Mouse (Mus musculus) embryo, embryonic 10.5 days (tissue): ENCODE measurements around the gene Sugp2.

Experiments used
- DNase-seq: peaks from one replicate; pipeline ENCODE4 v3.0.0-alpha.2; 2015; ENCODE audit warnings: low spot score

The Sugp2 gene

DNA sequence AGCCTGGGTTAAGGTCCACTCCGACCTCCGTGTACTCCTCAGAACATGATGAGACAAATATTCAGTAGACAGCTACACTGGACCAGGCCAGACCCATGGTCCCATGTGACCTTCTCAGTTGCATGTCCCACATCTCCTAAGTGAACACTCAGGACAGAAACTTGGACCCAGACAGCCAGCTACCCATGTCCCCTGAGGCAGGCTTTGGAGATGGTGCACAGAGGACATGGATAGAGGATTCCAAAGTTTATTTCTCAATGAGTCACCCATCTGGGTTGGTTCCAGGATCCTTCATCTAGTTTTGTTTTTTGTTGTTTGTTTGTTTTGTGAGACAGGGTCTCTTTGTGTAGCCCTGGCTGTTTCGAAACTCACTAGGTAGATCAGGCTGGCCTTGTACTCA is 13.1 kb upstream of the Sugp2 start:
- no peak for DNase-seq

DNA sequence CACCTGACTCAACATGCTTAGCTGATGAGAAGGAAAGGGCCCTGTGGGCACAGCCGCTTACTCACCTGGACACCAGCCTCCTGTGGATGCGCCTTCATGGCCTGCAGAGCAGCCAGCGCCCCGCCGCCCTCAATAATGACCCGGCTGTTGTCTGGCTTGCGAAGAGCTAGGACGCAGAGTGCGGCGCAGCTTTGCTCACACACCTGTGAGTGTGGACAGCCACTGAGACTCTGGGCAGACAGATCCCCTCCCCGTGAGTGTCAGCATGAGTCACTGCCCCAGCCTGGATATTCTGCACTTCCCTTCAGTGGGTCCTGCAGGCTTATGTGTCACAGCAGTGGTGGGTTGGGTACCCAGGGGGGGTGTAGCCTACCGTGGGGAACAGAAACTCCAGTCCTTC is 12.0 kb upstream of the Sugp2 start:
- no peak for DNase-seq

DNA sequence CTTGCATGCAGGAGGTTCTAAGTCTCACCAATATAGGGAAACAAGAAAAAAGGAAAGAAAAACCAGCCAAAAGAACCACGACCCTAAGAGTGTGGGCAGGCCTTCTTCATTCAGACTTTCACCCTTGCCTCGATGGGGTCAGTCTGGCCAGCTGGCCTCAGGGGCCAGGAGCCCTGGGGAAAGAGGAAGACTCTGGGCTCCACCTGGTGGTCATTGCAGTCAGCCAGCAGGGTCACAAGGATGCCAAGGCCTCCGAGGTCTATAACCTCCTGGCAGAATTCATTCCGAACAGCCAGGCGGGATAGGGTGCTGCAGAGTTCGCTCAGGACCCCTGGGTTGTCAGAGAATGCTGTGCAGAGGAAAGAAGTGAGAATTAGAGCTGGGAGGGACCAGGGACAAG is 10.7 kb upstream of the Sugp2 start:
- peak; percentile 64 for DNase-seq

DNA sequence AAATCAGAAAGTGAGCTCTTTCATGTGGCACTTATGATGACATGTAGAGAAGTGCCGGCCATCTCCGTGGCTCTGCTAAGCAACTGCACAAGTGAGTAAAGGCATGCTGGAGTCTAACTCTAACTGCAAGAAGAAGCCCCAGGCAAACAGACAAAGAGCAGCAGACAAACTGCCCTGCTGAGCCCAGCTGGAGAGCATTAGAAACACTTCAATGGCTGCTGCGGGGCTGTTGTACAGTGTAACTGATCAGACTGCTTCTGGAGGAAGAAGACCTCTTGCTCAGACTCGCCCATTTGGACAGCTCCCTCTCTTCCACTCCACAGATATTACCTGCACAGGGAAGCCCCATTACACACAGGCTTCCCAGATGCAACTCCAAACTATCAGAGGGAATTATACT is 6.0 kb upstream of the Sugp2 start:
- peak; percentile 31 for DNase-seq

DNA sequence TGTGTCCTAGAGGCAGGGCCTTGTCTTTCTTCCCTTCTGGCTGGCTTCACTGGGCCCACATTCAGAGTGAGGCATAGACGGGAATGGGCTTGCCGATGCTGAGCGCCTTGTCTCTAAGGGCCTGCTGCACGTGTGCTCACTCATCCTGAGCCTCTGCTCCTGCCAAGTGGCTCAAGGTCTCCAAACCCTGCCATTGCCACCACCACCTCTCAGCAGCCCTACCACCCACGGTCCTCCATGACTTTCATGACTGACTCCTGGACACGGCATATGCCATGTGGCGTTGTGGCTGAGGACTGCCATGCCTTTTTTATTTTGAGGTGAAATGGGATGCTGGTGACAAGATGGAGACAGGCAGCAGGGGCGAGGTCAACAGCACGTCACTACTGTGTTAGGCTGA is 3.2 kb upstream of the Sugp2 start:
- no peak for DNase-seq

DNA sequence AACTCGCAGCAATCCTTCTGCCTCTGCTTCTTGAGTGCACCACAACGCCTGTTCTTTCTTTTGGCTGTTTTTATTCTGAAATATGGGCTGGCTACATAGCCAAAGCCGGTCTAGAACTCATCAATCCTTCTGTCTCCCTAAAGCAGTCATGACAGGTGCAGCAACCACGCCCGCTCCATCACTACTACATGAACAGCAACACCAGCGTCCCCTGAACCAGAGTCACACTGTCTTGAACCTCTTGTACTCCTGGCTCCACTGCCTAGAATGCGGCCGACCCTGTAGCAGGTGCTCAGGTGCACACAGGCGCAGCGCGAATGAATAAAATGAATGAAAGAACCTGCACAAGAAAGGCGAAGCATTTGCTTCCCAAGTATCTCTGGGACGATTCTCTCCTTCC is 420 bp upstream of the Sugp2 start:
- DNase-seq = no peak

DNA sequence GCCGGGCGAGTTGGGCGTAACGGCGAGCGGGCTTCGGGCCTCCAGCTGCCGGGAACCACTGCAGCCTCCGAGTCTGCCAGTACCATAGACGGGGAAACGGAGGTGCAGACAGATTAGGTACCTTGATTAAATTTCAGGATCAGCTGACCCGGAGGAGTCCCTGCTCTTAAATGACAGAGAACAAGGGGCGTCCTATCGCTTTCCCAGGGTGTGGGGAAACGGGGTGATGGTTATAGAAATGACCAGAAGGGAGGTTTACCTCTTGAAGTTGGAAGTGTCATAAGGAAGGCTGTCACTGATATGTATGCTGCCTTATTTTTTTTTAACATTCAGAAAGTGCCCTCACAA is 729 bp downstream of the Sugp2 start:
- DNase-seq = no peak

DNA sequence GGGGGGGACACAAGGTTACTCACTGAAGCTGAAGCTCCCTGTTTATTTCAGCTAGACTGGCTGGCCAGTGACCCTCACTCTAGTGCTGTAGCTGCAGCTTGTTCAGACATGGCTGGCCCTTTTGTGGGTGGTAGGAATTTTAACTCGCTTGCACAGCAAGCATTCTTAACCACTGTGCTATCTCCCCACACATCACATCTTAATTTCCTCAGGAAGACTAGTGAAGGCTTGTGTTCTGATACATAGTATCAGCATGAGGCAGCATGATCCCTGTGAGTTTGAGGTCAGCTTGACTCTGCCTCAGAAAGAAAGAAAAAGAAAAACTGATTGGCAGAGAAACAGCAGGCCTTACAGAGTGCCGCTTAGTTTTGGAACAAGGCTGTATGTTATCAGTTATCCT is 3.8 kb downstream of the Sugp2 start:
- no peak for DNase-seq

DNA sequence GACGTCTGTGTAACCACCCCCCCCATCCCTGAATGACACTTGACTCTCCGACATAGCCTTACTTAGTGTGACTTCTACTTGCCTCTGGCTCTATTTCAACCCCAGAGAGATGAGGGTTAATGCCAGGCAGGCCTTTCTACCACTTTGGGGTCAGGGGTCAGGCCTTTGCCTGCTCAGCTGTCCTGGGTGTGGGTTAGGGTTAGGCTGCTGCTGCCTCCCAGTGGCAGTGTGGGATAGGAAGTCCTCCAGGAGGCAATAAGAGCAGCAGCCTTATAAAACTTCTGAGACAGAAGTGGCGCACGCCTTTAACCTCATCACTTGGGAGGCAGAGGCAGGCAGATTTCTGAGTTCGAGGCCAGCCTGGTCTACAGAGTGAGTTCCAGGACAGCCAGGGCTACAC is 6.6 kb downstream of the Sugp2 start:
- no peak for DNase-seq

DNA sequence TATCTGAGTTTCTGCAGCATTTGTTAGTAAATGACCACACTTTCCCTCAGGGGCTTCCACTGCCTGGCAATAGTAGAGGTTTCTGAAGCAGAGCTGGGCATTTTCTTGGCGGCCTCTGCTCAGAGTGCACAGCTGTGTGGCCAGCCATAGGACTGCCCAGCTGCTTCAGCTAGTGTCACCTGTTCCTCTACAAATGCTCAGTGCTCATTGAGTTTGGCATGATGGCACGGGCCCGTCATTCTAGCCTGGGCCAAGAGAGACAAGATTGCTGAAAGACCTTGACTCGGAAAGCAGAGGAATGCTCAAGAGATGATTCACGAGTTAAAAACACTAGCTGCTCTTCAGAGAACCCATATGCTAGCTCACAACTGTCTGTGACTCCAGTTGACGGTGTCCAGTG is 12.6 kb downstream of the Sugp2 start:
- no peak for DNase-seq

DNA sequence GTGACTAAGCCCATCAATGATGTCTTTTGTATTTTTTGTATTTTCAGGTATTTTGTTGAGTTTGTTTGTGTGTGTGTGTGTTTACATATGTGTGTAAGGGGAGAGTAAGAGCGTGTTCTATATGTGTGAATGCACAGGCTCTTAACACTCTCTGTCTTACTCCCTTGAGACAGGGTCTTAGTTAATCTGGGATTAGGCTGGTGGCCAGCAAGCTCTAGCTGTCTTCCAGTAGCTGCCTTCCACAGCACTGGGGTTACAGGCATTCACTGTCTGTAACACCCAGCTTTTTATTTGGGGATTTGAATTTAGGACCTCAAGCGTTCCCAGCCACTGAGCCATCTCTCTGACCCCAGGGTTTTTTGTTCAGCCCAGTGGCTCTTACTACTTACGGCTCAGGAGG is 13.8 kb downstream of the Sugp2 start:
- DNase-seq = no peak

DNA sequence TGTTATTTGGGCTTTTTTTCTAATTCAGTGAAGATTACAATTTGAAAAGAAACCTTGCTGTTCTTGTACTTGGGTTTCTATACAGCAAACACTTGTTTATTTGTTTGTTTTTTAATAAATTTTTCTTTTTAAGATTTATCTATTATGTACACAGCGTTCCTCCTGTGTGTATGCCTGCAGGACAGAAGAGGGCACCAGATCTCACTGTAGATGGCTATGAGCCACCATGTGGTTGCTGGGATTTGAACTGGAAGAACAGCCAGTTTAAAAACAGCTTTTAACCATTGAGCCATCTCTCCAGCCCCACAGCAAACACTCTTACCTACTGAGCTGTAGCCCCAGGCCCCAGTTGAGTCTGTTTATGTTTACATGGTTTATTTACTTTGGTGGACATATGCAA is 20.6 kb downstream of the Sugp2 start:
- DNase-seq = no peak

DNA sequence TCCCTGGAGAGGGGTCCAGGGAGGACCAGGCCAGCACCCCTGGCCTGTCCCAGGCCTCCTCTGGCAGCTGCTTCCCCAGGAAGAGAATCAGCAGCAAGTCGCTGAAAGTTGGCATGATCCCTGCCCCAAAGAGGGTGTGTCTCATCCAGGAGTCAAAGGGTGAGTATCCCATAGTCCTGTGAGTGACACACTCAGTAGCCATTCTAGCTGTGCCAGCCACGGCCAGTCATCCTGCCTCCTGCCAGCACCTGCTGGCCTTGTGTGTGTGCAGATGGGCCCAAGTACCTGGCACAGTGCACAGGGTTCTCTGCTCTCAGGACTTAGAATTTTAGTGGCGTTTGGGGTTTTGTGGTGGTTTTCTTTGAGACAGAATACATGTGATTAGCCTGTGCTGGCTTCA is 23.4 kb downstream of the Sugp2 start:
- no peak for DNase-seq

DNA sequence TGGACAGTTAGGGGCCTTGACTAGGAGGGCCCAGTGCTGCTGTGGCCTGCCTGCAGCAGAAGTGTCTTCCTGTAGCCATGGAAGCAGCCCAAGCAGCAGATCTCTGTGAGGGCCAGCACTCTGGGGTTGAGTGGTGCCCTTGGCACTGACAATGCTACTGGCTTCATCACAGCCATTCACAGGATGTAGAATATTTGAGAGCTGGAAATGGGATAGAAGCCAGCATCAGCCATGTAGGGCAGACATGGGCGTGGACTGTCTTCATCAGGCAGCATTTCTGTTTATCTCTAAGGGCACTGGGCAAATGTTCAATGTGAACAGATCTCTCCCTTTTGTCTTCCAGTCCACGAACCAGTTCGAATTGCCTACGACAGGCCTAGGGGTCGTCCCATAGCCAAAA is 24.6 kb downstream of the Sugp2 start:
- DNase-seq = no peak

DNA sequence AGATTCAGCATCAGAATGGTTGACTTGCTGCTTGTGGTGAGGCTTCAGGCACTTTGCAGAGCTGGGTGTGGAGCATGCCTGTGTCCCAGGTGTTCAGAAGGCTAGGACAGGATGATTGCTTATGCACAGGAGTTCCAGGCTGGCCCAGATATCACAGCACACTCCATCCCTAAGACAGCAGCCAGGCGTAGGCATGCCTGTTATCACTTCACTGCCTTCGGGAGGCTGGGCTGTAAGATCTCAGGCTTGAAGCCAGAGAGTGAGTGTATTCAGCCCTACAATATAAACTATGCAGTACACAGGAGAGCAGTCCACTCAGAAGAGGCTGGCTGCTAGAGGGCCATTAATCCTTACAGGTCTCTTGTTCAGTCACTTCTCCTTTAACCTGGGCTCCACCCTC is 25.0 kb downstream of the Sugp2 start:
- no peak for DNase-seq

DNA sequence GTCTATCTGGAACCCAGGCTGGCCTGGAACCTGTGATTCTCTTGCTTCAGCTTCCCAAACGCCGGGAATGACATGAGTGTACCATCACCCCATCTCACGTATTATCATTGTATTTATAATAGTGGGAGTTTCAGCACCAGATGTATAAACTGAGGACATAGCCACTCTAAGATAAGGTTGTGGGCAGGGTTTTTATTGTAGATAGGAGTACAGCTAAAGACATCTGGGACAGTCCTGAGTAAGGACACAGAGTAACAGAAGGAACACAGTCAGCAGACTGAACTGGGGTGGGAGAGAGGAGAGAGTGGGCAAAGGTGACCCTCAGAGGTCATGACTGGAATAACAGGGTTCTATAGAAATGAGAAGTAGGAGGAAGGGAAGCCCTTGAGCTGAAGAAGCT is 33.6 kb downstream of the Sugp2 start:
- no peak for DNase-seq

DNA sequence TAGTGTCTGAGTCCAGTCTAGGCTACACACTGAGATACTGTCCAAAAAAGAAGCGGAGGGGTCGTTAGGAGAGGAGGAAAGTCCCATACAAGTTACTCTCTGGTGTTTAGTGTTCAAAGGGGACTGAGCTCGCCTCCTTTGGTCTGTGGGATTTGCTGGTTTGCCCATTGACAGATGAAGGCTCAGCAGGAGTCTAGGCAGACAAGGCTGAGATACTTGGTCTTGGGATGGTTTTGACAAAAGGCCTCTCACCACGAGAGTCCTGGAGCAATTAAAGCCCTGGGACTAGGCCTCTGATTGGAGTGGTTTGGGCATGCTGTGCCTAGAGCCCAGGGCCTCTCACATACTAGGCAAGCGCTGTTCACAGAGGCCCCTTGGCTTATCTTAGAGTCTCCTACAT is 34.3 kb downstream of the Sugp2 start:
- DNase-seq = no peak

DNA sequence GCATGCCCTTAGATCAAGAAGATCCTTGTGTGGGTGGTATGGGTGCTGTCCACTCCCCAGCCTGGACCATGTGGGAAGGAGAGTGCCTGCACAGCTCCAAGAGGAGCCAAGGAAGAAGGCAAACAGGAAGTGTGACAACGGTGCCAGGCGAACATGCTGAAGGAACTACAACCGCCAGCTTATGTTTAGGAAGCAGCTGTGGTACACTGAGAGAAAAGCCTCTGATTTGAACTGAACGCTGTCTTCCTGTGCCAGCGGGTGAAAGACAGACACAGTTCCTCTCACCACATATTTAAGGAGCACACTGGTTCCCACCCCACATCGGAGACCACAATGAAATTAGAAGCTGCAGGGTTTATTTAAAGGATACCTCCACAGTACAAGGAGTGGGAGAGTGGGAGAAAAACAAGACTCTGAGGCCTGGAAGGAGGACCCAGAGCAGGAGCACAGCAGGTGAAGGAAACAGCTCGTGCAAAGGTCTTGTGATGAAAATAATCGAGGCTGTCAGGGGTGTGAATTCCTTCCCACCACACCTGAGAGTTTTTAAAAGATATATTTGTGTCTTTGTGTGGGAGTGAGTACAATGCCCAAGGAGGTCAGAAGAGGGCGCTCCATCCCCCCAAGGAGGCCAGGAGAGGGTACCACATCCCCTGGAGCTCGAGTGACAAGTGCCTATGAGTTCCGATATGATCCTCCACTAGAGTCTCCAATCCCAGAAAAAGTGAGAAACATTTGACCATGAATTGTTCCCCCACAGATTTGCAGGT is 35.0 kb downstream of the Sugp2 start:
- DNase-seq = peak; percentile 42

DNA sequence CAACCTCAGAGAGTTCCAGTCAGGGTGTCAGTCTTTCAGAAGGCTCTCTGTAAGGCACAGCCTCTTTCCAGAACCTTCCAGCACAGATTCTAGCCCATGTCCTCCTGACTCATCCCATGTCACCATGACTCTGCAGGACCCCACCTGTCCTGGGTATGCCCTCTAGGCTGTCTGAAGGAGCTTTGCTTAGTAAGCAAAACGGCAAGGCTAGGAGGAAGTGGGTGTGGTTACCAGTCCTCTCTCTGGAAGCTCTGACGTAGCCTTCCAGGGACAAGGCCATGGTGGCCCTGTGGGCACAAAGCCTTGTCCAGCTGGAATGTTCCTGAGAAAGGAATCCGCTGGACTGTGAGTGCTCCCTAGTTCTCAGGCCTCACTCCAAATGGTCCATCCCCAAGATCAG is 38.9 kb downstream of the Sugp2 start:
- DNase-seq = no peak

DNA sequence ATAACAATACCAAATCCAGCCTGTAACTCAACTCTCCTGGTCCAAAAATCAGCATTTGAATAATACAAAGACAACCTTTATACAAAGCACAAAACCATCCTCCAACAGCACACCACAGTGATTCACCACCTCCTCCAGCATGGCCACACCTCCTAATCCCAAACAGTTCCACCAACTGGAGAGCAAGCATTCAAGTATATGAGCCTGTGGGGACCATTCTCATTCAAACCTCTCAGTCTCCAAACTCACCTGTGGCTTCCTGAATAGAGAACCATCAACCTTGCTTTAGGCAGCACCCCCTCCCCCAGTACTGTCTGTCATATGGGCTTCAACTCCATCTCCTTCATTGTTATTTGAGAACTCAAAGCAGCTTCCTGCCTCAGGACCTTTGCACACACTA is 40.3 kb downstream of the Sugp2 start:
- no peak for DNase-seq

DNA sequence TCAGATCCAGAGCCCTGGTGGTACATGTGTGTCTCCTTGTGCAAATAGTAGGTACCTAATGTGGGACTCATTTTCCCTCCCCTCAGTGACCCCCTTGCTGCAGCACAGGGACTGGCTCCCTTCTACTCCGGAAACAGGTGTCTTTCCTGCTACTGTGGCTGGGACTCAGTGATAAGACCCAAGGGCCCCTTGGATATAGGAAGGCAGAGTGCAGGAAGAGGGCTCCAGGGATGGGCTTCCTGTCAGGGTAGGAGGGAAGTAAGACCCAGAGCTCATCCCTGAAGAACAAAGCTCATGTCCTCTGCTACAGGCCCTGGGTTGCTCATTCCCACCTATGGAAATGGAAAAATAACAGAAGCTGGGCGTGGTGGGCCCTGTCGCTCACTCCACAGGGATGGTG is 42.5 kb downstream of the Sugp2 start:
- DNase-seq = no peak

DNA sequence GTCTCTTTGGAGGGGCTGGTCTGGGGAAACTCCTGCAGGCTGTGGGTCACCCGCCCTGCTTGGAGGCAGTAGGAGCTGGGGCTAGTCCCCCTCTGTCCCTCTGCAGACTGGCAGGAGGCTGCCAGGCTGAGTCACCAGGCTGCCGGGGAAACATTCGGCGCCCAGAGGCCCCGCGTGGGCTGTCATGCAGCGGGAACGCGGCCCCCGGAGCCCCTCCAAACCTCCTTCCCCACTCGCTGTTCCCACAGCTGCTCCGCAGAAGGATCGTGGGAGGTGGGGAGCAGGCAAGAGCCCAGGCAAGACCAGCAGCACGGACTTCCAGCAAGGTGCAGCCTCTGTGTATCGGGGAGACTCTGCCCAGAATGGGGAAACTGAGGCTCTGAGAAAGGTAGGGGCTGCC is 44.1 kb downstream of the Sugp2 start:
- no peak for DNase-seq

DNA sequence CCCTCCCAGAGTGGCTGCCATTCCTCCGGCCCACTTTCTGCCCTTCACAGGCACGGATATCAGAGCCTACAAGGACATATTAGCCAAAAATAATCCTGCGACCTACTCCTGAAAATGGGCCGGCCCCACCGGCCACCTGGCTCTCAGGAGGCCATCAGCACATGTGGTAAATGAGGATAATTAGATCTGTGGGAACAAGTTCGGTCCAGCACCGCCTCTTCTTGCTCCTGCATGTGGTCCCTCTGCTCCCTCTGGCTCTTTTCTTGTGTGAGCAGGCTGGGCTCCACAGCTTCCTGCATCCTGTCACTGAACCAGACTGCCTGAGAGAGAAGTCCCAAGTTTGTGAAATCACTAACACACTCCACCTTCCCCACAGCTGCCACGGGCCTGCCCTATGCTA is 45.2 kb downstream of the Sugp2 start:
- DNase-seq = no peak

DNA sequence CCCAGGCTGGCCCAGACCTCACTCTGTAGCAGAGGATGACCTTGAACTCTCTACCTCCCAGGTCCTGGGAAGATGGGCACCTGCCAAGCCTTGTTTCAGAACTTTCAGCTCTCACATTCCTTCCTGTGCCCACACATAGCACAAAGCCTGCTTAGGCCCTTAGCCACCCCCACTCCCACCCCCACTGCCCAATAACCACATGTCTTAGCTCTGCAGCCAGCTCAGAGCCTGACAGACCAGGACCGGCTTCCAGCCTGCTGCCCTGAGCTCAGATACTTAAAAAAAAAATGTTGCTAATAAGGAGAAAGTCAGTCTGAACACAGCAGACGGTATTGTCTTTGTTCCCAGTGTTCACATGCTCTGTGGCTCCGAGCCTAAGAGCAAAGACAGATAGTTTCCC is 47.0 kb downstream of the Sugp2 start:
- DNase-seq = no peak

DNA sequence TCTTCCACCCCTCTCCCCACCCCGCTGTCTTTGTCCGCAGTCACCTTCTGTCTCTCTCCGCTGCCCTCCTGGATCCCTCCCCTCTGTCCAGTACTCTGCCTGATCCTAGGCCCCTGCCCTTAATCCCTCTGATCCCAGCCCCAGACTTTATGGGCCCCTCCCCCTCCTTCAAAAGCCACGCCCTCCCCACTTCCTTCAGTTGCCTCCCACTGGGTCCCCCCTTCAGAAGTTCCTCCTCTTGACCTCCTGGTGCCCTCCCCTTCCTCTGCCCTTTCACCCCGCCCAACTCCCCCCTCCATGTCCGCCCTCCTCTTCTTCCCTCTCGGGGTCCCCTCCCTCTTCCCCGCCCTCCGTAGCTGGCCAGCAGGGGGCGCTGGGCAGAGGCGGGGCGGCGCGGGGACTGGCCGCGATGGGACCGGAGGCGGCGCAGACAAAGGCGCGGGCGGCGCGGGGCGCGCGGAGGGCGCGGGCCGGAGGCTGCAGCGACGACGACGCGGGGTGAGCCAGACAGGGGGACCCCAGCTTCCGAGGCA is 48.6 kb downstream of the Sugp2 start, which contains the start of gene Homer3:
Homer3 (plus strand) TSS at position 225 of the 533 bp plus-strand sequence.
- peak; percentile 98 for DNase-seq
